Mouse (Mus musculus) left cerebral cortex, postnatal 10 days (tissue): ENCODE measurements around the gene Traf7. TPM values are rescaled to one million over a fixed set of nuclear protein-coding genes. Genes with fewer than 3 reads are reported as not detected.

ENCODE experiments used
- DNase-seq, 2 experiments: peaks; one replicate each; pipeline ENCODE4 v3.0.0; 2021 to 2022; ENCODE audit warnings: low spot score in 2 of 2, mixed read lengths in 1 of 2; ENCODE audit errors: extremely low spot score in 1 of 2
- intact Hi-C: fragments of 180-260 bp; cut with DNase I; formaldehyde crosslinking; loops from one replicate; pipeline ENCODE4 v1.15.1; 2025
- total RNA-seq, 2 experiments: library from RNA; stranded (reverse); gene quantifications; 2 replicates each; pipeline ENCODE4 v1.2.3; 2021

Gene Traf7
- total RNA-seq, 2 experiments from 2014 or later = 105 to 107 TPM

GRCm38 (mm10) chr17:24469336-24469909 lies 58.3 kb downstream of the Traf7 start:
- intact Hi-C loops = no loop called here
- DNase-seq = no peak

GRCm38 (mm10) chr17:24468636-24469246 lies 59.0 kb downstream of the Traf7 start:
- DNase-seq = no peak
- intact Hi-C loops = no loop called here

GRCm38 (mm10) chr17:24463374-24464133 lies 64.2 kb downstream of the Traf7 start:
- no peak for DNase-seq
- intact Hi-C loops = no loop called here

GRCm38 (mm10) chr17:24462932-24463331 lies 64.8 kb downstream of the Traf7 start:
- intact Hi-C loops = no loop called here
- no peak for DNase-seq

GRCm38 (mm10) chr17:24461580-24461979 lies 66.2 kb downstream of the Traf7 start:
- no peak for DNase-seq
- intact Hi-C loops = no loop called here

Other genes starting within 250 kb of the Traf7 start
- 1 to 10 TPM; 1.1 TPM for gene Abca17, start 176.9 kb downstream of the Traf7 start, total RNA-seq
- gene Abca3, start 176.0 kb downstream of the Traf7 start, total RNA-seq = 100 to 1,000 TPM; 129 to 135 TPM
- 100 to 1,000 TPM; 164 to 166 TPM for gene Rnps1, start 113.4 kb downstream of the Traf7 start, total RNA-seq
- 10 to 100 TPM; 15.1 to 16.9 TPM for gene Eci1, start 101.3 kb downstream of the Traf7 start, total RNA-seq
- 1 to 10 TPM; 5.7 to 6.5 TPM for gene Dnase1l2, start 84.8 kb downstream of the Traf7 start, total RNA-seq
- 10 to 100 TPM; 30.8 to 31.3 TPM for gene E4f1, start 57.6 kb downstream of the Traf7 start, total RNA-seq
- 10 to 100 TPM; 66.4 to 66.7 TPM for gene Pgp, start 57.5 kb downstream of the Traf7 start, total RNA-seq
- 1 to 10 TPM in 1 of 2 experiments, under 1 TPM in 1; 0.88 to 1.4 TPM for gene Bricd5, start 54.1 kb downstream of the Traf7 start, total RNA-seq
- 10 to 100 TPM; 31.6 to 37.4 TPM for gene Mlst8, start 48.9 kb downstream of the Traf7 start, total RNA-seq
- gene Caskin1, start 39.3 kb downstream of the Traf7 start, total RNA-seq = 100 to 1,000 TPM; 161 to 162 TPM
- gene Rab26, start 6.3 kb upstream of the Traf7 start, total RNA-seq = 10 to 100 TPM; 22.6 to 29.8 TPM
- gene Pkd1, start 21.9 kb upstream of the Traf7 start, total RNA-seq = 10 to 100 TPM; 60.8 to 66.7 TPM
- 100 to 1,000 TPM; 130 to 143 TPM for gene Tsc2, start 104.7 kb upstream of the Traf7 start, total RNA-seq
- gene Nthl1, start 104.7 kb upstream of the Traf7 start, total RNA-seq = 1 to 10 TPM; 4.6 to 5.9 TPM
- gene Slc9a3r2, start 122.4 kb upstream of the Traf7 start, total RNA-seq = 10 to 100 TPM; 55.0 to 55.2 TPM
- not detected for gene Npw, start 130.5 kb upstream of the Traf7 start, total RNA-seq
- gene Zfp598, start 141.7 kb upstream of the Traf7 start, total RNA-seq = 10 to 100 TPM; 37.2 to 38.1 TPM
- 100 to 1,000 TPM; 248 to 254 TPM for gene Syngr3, start 162.0 kb upstream of the Traf7 start, total RNA-seq
- 10 to 100 TPM; 21.5 TPM for gene Gfer, start 168.2 kb upstream of the Traf7 start, total RNA-seq
- gene Noxo1, start 168.3 kb upstream of the Traf7 start, total RNA-seq = 1 to 10 TPM; 2.7 to 5.1 TPM
- gene Tbl3, start 179.7 kb upstream of the Traf7 start, total RNA-seq = 10 to 100 TPM; 30.9 to 37.9 TPM
- under 1 TPM in 1 of 2 experiments, not detected in 1; 0.69 TPM for gene Rnf151, start 190.1 kb upstream of the Traf7 start, total RNA-seq
- 100 to 1,000 TPM; 575 to 607 TPM for gene Rps2, start 190.2 kb upstream of the Traf7 start, total RNA-seq
- gene Ndufb10, start 196.5 kb upstream of the Traf7 start, total RNA-seq = 100 to 1,000 TPM; 156 to 176 TPM
- gene Rpl3l, start 199.9 kb upstream of the Traf7 start, total RNA-seq = under 1 TPM; 0.43 to 0.49 TPM
- gene Msrb1, start 208.7 kb upstream of the Traf7 start, total RNA-seq = 10 to 100 TPM; 44.2 to 47.8 TPM
- under 1 TPM in 1 of 2 experiments, not detected in 1; 0.49 TPM for gene Hs3st6, start 225.1 kb upstream of the Traf7 start, total RNA-seq